Mouse (Mus musculus) liver, adult 2 months (tissue): Measurements from ENCODE around the gene Epn2. TPM values are rescaled to one million over a fixed set of nuclear protein-coding genes. Genes with fewer than 3 reads are reported as not detected.

Source experiments
- DNase-seq: peaks from one replicate; pipeline ENCODE4 v3.0.0-alpha.2; 2011; ENCODE audit warnings: low read depth, low spot score; ENCODE audit errors: extremely low read depth
- H3K27ac ChIP-seq: fragments of 200-500 bp; replicated peaks from 2 replicates; pipeline ENCODE4 v1.5.1; 2012; ENCODE audit warnings: low read depth, mild to moderate bottlenecking, control low read depth, inconsistent platforms, low read length; ENCODE audit not compliant: insufficient read depth
- H3K27me3 ChIP-seq: fragments of 200-500 bp; 2 replicates; pipeline ENCODE4 v1.6.1; 2012; ENCODE audit warnings: mild to moderate bottlenecking, moderate library complexity, low read length, inconsistent platforms; ENCODE audit not compliant: control insufficient read depth, insufficient read depth
- H3K36me3 ChIP-seq: fragments of 200-500 bp; 2 replicates; pipeline ENCODE4 v1.6.1; 2012; ENCODE audit warnings: low read length, inconsistent platforms; ENCODE audit not compliant: control insufficient read depth, insufficient read depth
- H3K4me1 ChIP-seq: fragments of 200-500 bp; 2 replicates; pipeline ENCODE4 v1.6.1; 2011; ENCODE audit warnings: low read length; ENCODE audit not compliant: control insufficient read depth, insufficient read depth
- H3K4me3 ChIP-seq: fragments of 200-500 bp; 2 replicates; pipeline ENCODE4 v1.5.1; 2011; ENCODE audit warnings: low read depth, mild to moderate bottlenecking, control low read depth, low read length, moderate library complexity; ENCODE audit not compliant: insufficient read depth
- H3K79me2 ChIP-seq: fragments of 200-500 bp; 2 replicates; pipeline ENCODE4 v1.6.1; 2012; ENCODE audit warnings: inconsistent platforms, mild to moderate bottlenecking, low read length, moderate library complexity; ENCODE audit not compliant: control insufficient read depth, insufficient read depth
- H3K9ac ChIP-seq: fragments of 200-500 bp; 2 replicates; pipeline ENCODE4 v1.6.1; 2012; ENCODE audit warnings: low read depth, mild to moderate bottlenecking, control low read depth, inconsistent platforms, low read length
- CTCF ChIP-seq: fragments of 200-500 bp; IDR thresholded peaks from 2 replicates; pipeline ENCODE4 v1.5.1; 2011; ENCODE audit warnings: low read depth, low read length, control low read depth
- POLR2A ChIP-seq: fragments of 200-500 bp; IDR thresholded peaks from 2 replicates; pipeline ENCODE4 v1.6.1; 2011; ENCODE audit warnings: low read length, control low read depth; ENCODE audit not compliant: insufficient read depth; ENCODE audit errors: extremely low read depth
- WGBS: fragments of 180-500 bp; shearing (Covaris S2); methylation state at CpG from one replicate; pipeline ENCODE4 v1.1.7; 2018; 5-methylcytosine and 5-hydroxymethylcytosine counted together
- polyA plus RNA-seq: library from polyadenylated mRNA; depleted of rRNA; stranded (reverse); fragments of >200 nt; gene quantifications from 2 replicates; pipeline ENCODE4 v1.2.3, GENCODE M21; 2012
- total RNA-seq: library from RNA; depleted of rRNA; stranded (reverse); fragments of >200 nt; gene quantifications from 2 replicates; pipeline ENCODE4 v1.2.3, GENCODE M21; 2014

Gene Epn2
- total and polyA plus RNA-seq, 2 experiments = 4.5 to 5.7 TPM

DNA sequence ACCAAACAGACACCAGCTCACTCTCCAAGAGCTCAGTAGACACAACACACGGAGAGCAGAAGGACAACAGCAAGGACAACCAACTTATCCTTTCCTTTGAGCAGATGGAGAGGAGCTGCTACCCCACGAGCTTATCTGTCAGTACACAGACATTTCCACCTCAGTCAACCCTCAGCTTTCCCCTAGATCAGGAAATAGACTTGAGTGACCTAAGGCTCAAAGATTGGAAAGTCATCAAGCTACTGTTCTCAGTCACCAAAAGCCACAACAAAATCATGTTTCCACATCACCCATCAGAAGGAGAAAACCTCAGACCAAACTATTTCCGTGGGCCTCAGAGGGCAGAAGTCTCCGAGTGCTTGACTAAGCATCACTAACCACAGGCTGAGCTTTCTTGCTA lies 15.5 kb downstream of the Epn2 start:
- H3K9ac ChIP-seq = no peak overlapping the region
- WGBS = 64% methylated on average over 4 of the region's 4 CpGs
- no peaks in the 10 kb centered on the region for H3K27me3 ChIP-seq
- H3K79me2 ChIP-seq = peaks cover 31% of the 10 kb centered on the region; the same call in 1 of the 2 replicates
- 0 out of 2 replicates have a peak overlapping the region, but pooled peaks have one; percentile 25 for H3K27ac ChIP-seq
- no peak overlapping the region for H3K4me3 ChIP-seq
- no peak for DNase-seq
- no peak for TF ChIP-seq POLR2A
- TF ChIP-seq CTCF = no peak
- H3K36me3 ChIP-seq = no peaks in the 10 kb centered on the region
- peaks cover 27% of the 10 kb centered on the region for H3K4me1 ChIP-seq

DNA sequence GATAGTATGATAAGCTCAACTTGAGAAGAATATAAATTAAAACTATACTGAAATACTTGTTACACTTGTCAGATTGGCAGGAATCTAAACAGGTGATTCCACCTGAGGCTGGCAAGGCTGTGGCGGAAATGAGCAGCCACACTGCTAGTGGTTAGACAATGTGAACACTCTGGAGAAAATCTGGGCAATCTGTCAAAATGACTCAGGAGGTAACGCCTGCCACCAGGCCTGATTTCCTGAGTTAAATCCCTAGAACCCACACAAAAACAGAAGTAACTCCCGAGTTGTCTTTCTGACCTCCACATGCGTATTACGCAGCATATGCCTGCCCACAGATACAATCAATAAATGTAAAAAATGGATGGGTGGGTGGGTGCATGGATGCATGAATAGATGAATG lies 17.1 kb downstream of the Epn2 start:
- no peak for TF ChIP-seq CTCF
- no peak for TF ChIP-seq POLR2A
- Histone ChIP-seq H3K36me3 (no peaks in the 10 kb centered on the region), H3K9ac (no peak overlapping the region), H3K4me1 (peaks cover 24% of the 10 kb centered on the region), H3K27ac (no peak overlapping the region), H3K4me3 (no peak overlapping the region), H3K79me2 (peaks cover 35% of the 10 kb centered on the region; the same call in 1 of the 2 replicates), H3K27me3 (no peaks in the 10 kb centered on the region)
- peak; percentile 39 for DNase-seq
- 42% methylated on average over 5 of the region's 5 CpGs for WGBS

DNA sequence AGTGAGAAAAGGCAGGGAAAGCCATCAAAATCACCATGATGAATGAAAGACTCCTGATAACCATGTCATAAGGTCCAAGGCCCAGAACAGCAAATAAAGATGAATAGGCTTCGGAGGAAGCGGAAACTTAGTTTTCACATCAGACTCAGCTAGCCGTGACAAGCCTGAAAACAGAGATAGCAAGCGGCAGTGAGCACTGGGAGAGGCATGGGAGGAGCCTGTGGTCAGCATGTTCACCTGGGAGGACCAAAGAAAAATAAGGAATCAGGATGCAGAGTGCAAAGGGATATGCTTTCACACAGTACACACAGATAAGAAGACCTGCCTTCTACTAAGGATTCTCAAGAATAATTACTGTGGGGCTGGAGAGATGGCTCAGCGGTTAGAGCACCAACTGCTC lies 19.9 kb downstream of the Epn2 start:
- no peaks in the 10 kb centered on the region; the same call in 1 of the 2 replicates for H3K36me3 ChIP-seq
- no peak overlapping the region for H3K9ac ChIP-seq
- H3K4me3 ChIP-seq = no peak overlapping the region
- DNase-seq = no peak
- H3K79me2 ChIP-seq = peaks cover 35% of the 10 kb centered on the region; the same call in 1 of the 2 replicates
- H3K27ac ChIP-seq = no peak overlapping the region
- H3K27me3 ChIP-seq = no peaks in the 10 kb centered on the region
- H3K4me1 ChIP-seq = peaks cover 17% of the 10 kb centered on the region
- 52% methylated on average over 5 of the region's 5 CpGs for WGBS
- no peak for TF ChIP-seq CTCF
- no peak for TF ChIP-seq POLR2A

DNA sequence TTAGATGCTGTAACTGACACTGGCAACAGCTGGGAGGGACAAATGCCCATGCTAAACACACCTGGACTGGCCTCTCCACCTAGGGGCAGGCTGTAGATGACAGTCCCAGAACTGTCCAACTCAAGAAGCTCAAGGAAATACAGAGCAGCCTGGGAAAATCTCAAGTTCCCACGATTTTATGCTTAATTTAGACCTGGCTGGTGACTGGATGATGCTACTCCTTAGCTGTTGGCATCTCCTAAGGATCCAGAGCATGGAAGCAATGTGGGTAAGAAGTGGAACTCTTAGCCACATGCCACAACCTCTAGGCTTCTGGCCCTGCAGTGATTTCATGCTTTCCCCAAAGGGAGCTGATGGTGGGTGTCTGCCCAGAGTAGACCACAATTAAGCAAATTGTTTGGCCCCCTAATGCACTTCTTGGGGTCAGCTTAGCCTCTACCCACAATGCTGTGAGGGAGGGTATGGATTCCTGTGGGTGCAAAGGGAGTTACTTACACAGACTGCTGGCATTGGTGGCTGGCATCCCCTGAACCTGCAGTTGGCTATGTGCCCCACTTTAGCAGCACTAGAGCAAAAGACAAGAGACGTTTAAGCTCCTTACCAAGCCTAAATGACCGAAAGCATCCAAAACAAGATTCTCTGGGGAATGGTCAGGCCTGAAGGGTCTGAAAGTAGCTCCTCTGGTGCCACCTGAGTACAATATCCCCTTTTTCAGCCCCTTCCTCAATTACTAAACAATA lies 26.3 kb downstream of the Epn2 start:
- no peaks in the 10 kb centered on the region; the same call in 1 of the 2 replicates for H3K36me3 ChIP-seq
- peaks cover 21% of the 10 kb centered on the region; the same call in 1 of the 2 replicates for H3K79me2 ChIP-seq
- TF ChIP-seq CTCF (no peak), POLR2A (no peak)
- DNase-seq = no peak
- 82% methylated on average over 3 of the region's 3 CpGs for WGBS
- H3K27ac ChIP-seq = no peak overlapping the region
- H3K4me1 ChIP-seq = 0 out of 2 replicates have a peak, but pooled peaks cover 2% of the 10 kb centered on the region
- H3K9ac ChIP-seq = no peak overlapping the region
- H3K4me3 ChIP-seq = no peak overlapping the region
- H3K27me3 ChIP-seq = no peaks in the 10 kb centered on the region

DNA sequence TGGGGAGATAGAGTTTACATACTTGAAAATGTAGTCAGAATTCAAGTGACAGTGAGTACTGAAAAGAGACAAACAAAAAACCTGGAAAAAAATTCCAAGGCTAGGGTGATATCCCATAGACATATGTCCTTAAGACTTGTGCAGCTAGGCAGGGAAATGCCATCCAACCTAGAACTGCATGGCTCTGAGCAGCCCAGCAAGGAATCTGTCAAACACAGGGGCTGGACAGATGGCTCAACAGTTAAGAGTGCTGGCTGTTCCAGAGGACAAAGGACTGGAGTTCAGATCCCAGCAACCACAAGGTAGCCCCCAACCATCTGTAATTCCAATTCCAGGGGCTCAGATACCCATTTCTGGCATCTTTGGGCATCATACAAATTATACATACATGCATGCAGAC lies 28.9 kb downstream of the Epn2 start:
- H3K4me1 ChIP-seq = peaks cover 14% of the 10 kb centered on the region
- DNase-seq = no peak
- no peaks in the 10 kb centered on the region for H3K36me3 ChIP-seq
- TF ChIP-seq CTCF (no peak), POLR2A (no peak)
- peaks cover 14% of the 10 kb centered on the region; the same call in 1 of the 2 replicates for H3K79me2 ChIP-seq
- no peak overlapping the region for H3K9ac ChIP-seq
- no peak overlapping the region for H3K4me3 ChIP-seq
- no peaks in the 10 kb centered on the region for H3K27me3 ChIP-seq
- no peak overlapping the region for H3K27ac ChIP-seq

DNA sequence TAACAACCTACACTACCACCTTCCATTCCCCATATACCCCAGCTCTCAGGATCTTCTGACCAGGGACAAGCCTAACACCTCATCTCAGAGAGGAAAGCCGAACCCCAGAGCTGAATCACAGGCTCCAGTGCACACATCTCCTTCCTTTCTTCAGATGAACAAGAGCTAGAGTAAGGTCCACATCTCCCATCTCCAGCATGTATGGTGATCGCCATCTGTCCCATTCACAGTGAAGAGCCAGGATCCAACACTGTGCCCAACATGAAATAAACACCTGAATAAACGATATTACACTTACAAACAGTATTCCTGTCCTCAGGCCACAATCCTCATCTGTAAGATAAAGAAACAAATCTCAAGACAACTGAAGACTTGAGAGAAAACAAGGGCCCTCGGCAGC lies 31.8 kb downstream of the Epn2 start:
- Histone ChIP-seq H3K36me3 (no peaks in the 10 kb centered on the region; the same call in 1 of the 2 replicates), H3K27ac (no peak overlapping the region), H3K9ac (no peak overlapping the region), H3K79me2 (peaks cover 8% of the 10 kb centered on the region; the same call in 1 of the 2 replicates), H3K4me3 (no peak overlapping the region), H3K4me1 (peaks cover 19% of the 10 kb centered on the region), H3K27me3 (no peaks in the 10 kb centered on the region)
- TF ChIP-seq CTCF = no peak
- no peak for TF ChIP-seq POLR2A
- DNase-seq = no peak
- WGBS = 95% methylated on average over 4 of the region's 4 CpGs
